Mouse (Mus musculus) megakaryocyte, embryonic 14.5 days (primary cell): ENCODE data around the gene Myt1l.

Experiments used
- FLI1 ChIP-seq: IDR thresholded peaks from 2 replicates; pipeline ENCODE4 v1.6.1; 2012; ENCODE audit warnings: low read length, inconsistent platforms, mixed read lengths
- GATA1 ChIP-seq: IDR thresholded peaks from 3 replicates; pipeline ENCODE4 v1.6.1; 2012; ENCODE audit warnings: mixed read lengths, low read length, inconsistent platforms, borderline replicate concordance

DNA sequence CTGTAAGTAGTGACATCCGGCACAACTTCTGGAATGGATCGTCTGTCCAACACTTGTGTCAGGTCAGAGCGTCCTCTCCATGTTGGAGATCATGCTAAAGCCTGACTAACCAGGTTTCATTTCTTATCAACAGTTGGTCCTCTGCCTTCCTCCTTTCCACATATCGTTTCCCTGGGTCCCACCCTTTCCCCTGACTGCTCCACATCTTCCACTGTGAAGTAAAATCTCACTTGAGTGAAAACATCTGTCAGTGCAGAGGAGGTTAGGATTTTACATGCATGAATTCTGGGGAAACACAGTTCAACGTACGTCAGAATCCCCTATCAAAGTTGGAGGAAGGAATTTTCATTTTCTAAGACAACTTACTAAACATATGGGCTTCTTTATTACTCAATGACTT, 444.3 kb downstream of the Myt1l start:
- no peak for TF ChIP-seq GATA1
- TF ChIP-seq FLI1: no peak
